ENCODE assay signal across 8 mouse cellular contexts in genomic region chr10:24596003-24596868, GRCm38 (mm10). TPM values are rescaled to one million over a fixed set of nuclear protein-coding genes. Genes with fewer than 3 reads are reported as not detected.
A peak's percentile ranks its signal among the peaks of the same experiment; 100 is the strongest.
DNase-seq lines count a peak whose midpoint lies in the region; ATAC-seq and TF ChIP-seq lines count a peak whose summit lies in the region.

No protein-coding gene starts in this region.

- no peak for TF ChIP-seq CTCF in cerebellum, adult 2 months (IDR thresholded peaks at IDR 0.05; ENCODE audit: borderline replicate concordance, insufficient read depth, low read depth, low read length)

- intact Hi-C loops in gastrocnemius, postnatal 36 days (cut with DNase I), result no loop called here

- peak; percentile 26 for DNase-seq in neural tube, embryonic 11.5 days (ENCODE audit: low spot score)
- no peak for DNase-seq in neural tube, embryonic 10.5 days (ENCODE audit: extremely low spot score, low spot score)
- peak; percentile 36 for DNase-seq in cerebellum, adult 2 months
- peak; percentile 16 to 65 for DNase-seq in gastrocnemius, postnatal 36 days
- DNase-seq in kidney, adult 11 months, result peak; percentile 49
- DNase-seq in testis, postnatal 14 days (ENCODE audit: low spot score), result peak; percentile 27
- no peak for DNase-seq in spleen, adult 18-20 months

- peak; percentile 60 for ATAC-seq in neural tube, embryonic 11.5 days (ENCODE audit: insufficient read depth, low FRiP score, low TSS enrichment)
- ATAC-seq in lung, embryonic 15.5 days (ENCODE audit: borderline replicate concordance, extremely low read depth, low FRiP score, low TSS enrichment), result peak; percentile 14; the same call in 1 of the 2 replicates

- no peaks in the 10 kb centered on the region for H3K9me3 ChIP-seq in neural tube, embryonic 11.5 days (ENCODE audit: control insufficient read depth, low read length)
- H3K9me3 ChIP-seq in lung, embryonic 15.5 days, result no peaks in the 10 kb centered on the region

- H3K27ac ChIP-seq in neural tube, embryonic 11.5 days (ENCODE audit: low read depth, low read length), result peak overlapping the region; percentile 88
- H3K27ac ChIP-seq in cerebellum, adult 2 months (ENCODE audit: insufficient read depth, low read length), result no peak overlapping the region
- H3K27ac ChIP-seq in lung, embryonic 15.5 days, result peak overlapping the region; percentile 97

- H3K27me3 ChIP-seq in neural tube, embryonic 11.5 days (ENCODE audit: control insufficient read depth, insufficient read depth, low read length), result no peaks in the 10 kb centered on the region
- H3K27me3 ChIP-seq in cerebellum, adult 2 months (ENCODE audit: control insufficient read depth, insufficient read depth, low read length), result peaks cover 3% of the 10 kb centered on the region; the same call in 1 of the 2 replicates
- no peaks in the 10 kb centered on the region for H3K27me3 ChIP-seq in lung, embryonic 15.5 days

- no peak for TF ChIP-seq POLR2A in cerebellum, adult 2 months (IDR thresholded peaks at IDR 0.05; ENCODE audit: borderline replicate concordance, insufficient read depth, low read length)

- 16% methylated on average over 31 of the region's 31 CpGs for WGBS in neural tube, embryonic 11.5 days
- 6% methylated on average over 31 of the region's 31 CpGs for WGBS in cerebellum, adult 2 months
- 8% methylated on average over 31 of the region's 31 CpGs for WGBS in lung, embryonic 15.5 days

- peak overlapping the region; percentile 77 for H3K9ac ChIP-seq in neural tube, embryonic 11.5 days (ENCODE audit: low read length)
- peak overlapping the region; percentile 77 for H3K9ac ChIP-seq in lung, embryonic 15.5 days

- peak overlapping the region; percentile 61 for H3K4me2 ChIP-seq in neural tube, embryonic 11.5 days (ENCODE audit: low read depth)
- peak overlapping the region; percentile 75 for H3K4me2 ChIP-seq in lung, embryonic 15.5 days

- H3K4me1 ChIP-seq in neural tube, embryonic 11.5 days (ENCODE audit: control insufficient read depth, insufficient read depth, low read length), result peaks cover 4% of the 10 kb centered on the region; the same call in 1 of the 2 replicates
- H3K4me1 ChIP-seq in cerebellum, adult 2 months (ENCODE audit: control insufficient read depth, insufficient read depth, low read length), result peaks cover 6% of the 10 kb centered on the region
- H3K4me1 ChIP-seq in lung, embryonic 15.5 days, result peaks cover 55% of the 10 kb centered on the region

- peak overlapping the region; percentile 76 for H3K4me3 ChIP-seq in neural tube, embryonic 11.5 days (ENCODE audit: low read depth, low read length)
- H3K4me3 ChIP-seq in cerebellum, adult 2 months (replicated peaks; ENCODE audit: insufficient read depth, low read depth, low read length), result peak overlapping the region; percentile 69
- H3K4me3 ChIP-seq in lung, embryonic 15.5 days, result peak overlapping the region; percentile 73

- no peaks in the 10 kb centered on the region for H3K36me3 ChIP-seq in neural tube, embryonic 11.5 days (ENCODE audit: control insufficient read depth, insufficient read depth, low read length)
- no peaks in the 10 kb centered on the region for H3K36me3 ChIP-seq in lung, embryonic 15.5 days

RNA-seq across cellular contexts. Expression of gene Ccn2, which starts 1.0 kb away (rescaled TPM):
- 3.3 and 4.9 TPM in 2 replicates for polyA plus RNA-seq in neural tube, embryonic 11.5 days (2014; fragmentation: Nextera tagmentation; extraction: Ambion mirVana)
- polyA plus RNA-seq in cerebellum, adult 2 months (2012; rRNA removed), result 9.8 TPM in 2 replicates
- total RNA-seq in gastrocnemius, postnatal 36 days (2021), result 10 to 100 TPM; 20.1 to 29.7 TPM
- polyA plus RNA-seq in lung, embryonic 15.5 days (2015; fragmentation: Nextera tagmentation; extraction: Ambion mirVana), result 14.1 and 14.3 TPM in 2 replicates

Comparison
In these comparisons a context has a peak if more than half of its experiments do, and no peak if none do; other contexts are left out.
1. DNase-seq: peak in neural tube, embryonic 11.5 days (single experiment), cerebellum, adult 2 months (2 of 2), gastrocnemius, postnatal 36 days (2 of 2), kidney, adult 11 months (single experiment) and testis, postnatal 14 days (single experiment); none in neural tube, embryonic 10.5 days (single experiment) and spleen, adult 18-20 months (0 of 2).
2. Peak in every context shown above with its lines, with median percentiles within 50 percentile points of each other: H3K4me3 ChIP-seq.